Mouse (Mus musculus): ENCODE data around the gene Gm45713. TPM values are rescaled to one million over a fixed set of nuclear protein-coding genes. Genes with fewer than 3 reads are reported as not detected.
"Not testable (repeated sequence)": the region's sequence is repeated elsewhere in the genome, so short reads cannot be mapped to it uniquely, and the experiment has no call there.

Gene Gm45713
- polyA plus RNA-seq, 1 experiment from 2014 or later = 0.27 TPM

DNA sequence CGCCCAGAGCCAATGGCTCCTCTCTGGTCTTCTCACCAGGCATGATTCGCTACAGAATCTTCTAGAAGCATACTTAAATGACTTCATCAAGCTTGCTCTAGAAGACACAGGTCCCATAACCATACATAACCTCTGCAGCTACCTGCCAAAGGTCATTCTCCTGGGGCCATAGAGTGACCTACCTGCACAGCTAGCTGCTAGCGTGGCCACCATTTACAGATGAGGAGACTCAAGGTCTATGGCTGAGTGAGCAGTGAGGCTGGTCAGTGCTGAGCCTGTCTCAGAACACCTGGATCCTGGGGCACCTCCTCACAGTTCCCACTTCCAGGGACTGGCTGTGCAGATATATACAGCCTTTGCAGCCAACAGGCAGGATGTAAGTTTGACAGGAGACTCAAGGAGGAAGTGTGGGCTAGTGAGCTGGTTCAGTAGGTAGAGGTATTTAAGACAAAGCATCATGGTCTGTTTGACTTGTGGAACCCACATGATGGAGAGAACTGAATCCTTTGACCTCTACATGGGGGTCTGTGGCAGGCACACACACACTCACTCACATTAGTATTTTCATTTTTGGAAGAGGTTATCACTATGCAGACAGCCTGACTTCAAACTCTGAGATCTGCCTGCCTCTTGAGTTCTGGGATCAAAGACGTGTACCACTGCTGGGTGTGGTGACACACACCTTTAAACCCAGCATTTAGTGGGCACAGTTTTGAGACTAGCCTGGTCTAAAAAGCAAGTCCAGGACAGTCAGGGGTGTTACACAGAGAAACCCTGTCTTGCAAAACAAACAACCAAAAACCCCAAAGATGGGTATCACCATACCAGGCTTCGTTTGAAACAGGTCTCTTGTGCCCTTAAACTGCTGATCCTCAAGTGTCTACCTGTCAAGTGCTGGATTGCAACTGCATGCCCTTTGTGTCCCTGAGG is 16.0 kb downstream of the Gm45713 start:
- no peak for ATAC-seq (ENCODE audit: insufficient number of reproducible peaks, insufficient read depth, low FRiP score, low TSS enrichment)
- WGBS = 84% methylated on average over 5 of the region's 5 CpGs
- Histone ChIP-seq H3K4me2 (replicated peaks) (no peak overlapping the region), H3K9me3 (no peaks in the 10 kb centered on the region), H3K9ac (no peak overlapping the region; the same call in 1 of the 2 replicates), H3K4me3 (no peak overlapping the region), H3K36me3 (peaks cover 45% of the 10 kb centered on the region), H3K27me3 (no peaks in the 10 kb centered on the region; the same call in 1 of the 2 replicates), H3K27ac (no peak overlapping the region), H3K4me1 (peaks cover 17% of the 10 kb centered on the region)

DNA sequence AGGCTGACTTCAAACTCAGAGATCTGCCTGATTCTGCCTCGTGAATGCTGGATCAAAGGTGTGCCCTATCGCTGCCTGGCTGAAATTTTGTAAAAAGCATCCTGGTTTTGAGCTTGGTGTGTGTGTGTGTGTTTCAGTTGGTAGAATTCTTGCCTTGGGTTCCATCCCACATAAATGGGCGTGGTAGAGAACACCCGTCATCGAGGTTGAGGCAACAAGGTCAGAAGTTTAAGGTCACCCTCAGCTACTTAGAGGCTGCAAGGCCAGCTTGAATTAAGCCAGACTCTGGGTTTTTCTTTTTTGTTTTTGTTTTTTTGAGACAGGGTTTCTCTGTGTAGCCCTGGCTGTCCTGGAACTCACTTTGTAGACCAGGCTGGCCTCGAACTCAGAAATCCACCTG is 17.7 kb downstream of the Gm45713 start:
- Histone ChIP-seq H3K4me2 (replicated peaks) (no peak overlapping the region), H3K4me3 (no peak overlapping the region), H3K9ac (no peak overlapping the region), H3K27ac (no peak overlapping the region), H3K36me3 (peaks cover 45% of the 10 kb centered on the region), H3K9me3 (no peaks in the 10 kb centered on the region), H3K27me3 (no peaks in the 10 kb centered on the region; the same call in 1 of the 2 replicates), H3K4me1 (peaks cover 17% of the 10 kb centered on the region)
- WGBS = 89% methylated on average over 6 of the region's 6 CpGs
- no peak for ATAC-seq (ENCODE audit: insufficient number of reproducible peaks, insufficient read depth, low FRiP score, low TSS enrichment)

DNA sequence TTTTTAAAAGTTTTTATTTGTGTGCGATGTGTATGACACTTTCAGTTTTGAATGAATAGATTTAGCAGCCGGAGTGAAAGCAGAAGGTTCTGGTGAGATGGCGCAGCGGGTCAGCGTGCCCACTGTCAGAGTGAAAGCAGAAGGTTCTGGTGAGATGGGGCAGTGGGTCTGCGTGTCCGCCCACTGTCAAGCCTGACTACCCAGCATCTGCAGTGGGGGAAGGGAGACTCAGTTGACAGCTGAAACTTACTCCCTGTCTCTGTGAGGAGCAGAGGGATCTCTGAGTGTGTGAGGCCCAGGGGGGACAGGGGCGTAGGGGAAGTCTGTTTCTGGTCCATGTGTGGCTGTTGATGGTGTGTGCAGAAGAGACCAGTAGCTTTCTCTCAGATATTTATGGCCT is 18.5 kb downstream of the Gm45713 start:
- peaks cover 10% of the 10 kb centered on the region for H3K4me1 ChIP-seq
- ATAC-seq (ENCODE audit: insufficient number of reproducible peaks, insufficient read depth, low FRiP score, low TSS enrichment) = no peak
- H3K27ac ChIP-seq = peak overlapping the region; percentile 37; the same call in 1 of the 2 replicates
- H3K9ac ChIP-seq = no peak overlapping the region
- H3K36me3 ChIP-seq = peaks cover 38% of the 10 kb centered on the region
- H3K4me3 ChIP-seq = no peak overlapping the region
- H3K27me3 ChIP-seq = no peaks in the 10 kb centered on the region; the same call in 1 of the 2 replicates
- no peaks in the 10 kb centered on the region for H3K9me3 ChIP-seq
- WGBS = 85% methylated on average over 8 of the region's 8 CpGs
- H3K4me2 ChIP-seq (replicated peaks) = no peak overlapping the region

DNA sequence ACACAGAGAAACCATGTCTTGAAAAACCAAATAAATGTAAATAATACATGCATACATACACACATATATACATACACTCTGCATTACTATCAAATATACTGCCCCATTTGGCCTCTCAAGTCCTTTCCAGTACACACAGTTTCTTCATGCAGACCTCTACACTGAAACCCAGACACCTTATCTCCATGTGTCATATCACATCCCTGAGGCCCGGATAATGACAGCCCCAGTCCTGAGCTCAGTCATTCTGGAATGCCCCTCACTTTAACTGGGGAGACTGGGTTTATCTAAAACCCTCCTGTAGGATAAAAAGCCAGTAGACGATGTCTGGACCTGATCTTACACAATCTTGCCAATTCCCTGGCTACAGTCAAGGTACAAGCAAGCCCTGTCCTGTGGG is 22.6 kb downstream of the Gm45713 start:
- WGBS = 72% methylated on average over 2 of the region's 2 CpGs
- Histone ChIP-seq H3K4me2 (replicated peaks) (no peak overlapping the region), H3K4me3 (no peak overlapping the region), H3K9ac (no peak overlapping the region), H3K9me3 (no peaks in the 10 kb centered on the region), H3K27ac (no peak overlapping the region), H3K27me3 (no peaks in the 10 kb centered on the region; the same call in 1 of the 2 replicates), H3K36me3 (no peaks in the 10 kb centered on the region), H3K4me1 (no peaks in the 10 kb centered on the region)
- ATAC-seq (ENCODE audit: insufficient number of reproducible peaks, insufficient read depth, low FRiP score, low TSS enrichment) = no peak

DNA sequence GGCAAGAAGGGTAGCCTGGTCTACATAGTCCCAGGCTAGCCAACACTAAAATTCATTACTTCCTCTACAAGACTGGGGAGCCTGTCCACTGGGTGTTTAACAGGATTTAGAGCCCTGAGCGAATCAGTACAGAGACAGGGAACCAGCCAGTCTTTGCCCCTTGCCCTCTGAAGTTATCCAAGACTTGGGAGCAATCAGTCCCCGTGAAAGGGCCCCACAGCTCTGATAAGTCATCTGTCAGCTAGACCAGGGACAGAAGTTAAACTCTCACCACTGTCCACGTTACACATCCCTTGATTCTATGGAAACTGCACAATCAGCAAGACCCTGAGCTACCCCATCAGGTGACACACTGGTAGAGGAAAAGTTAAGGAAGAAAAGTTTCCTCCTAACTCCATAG is 23.5 kb downstream of the Gm45713 start:
- Histone ChIP-seq H3K4me1 (no peaks in the 10 kb centered on the region), H3K4me3 (no peak overlapping the region)
- WGBS = 69% methylated on average over 3 of the region's 3 CpGs

DNA sequence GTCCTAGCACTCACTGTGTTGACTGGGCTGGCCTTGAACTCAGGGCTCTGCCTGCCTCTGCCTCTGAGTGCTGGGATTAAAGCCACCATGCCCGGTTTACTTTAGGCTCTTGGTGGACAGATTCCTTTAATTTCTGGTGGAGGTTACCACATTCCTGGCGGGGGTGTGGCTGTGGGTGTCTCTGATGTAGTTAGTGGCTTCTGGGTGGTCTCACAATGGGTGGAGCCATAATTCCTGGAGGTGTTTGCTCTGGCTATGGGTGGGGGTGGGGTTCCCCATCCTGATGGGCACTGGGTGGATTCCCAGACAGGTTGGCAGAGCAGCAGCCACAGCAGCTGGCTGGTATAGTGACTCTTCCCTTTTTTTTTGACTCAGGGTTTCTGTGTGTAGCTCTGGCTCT is 24.1 kb downstream of the Gm45713 start:
- Histone ChIP-seq H3K27me3 (no peaks in the 10 kb centered on the region; the same call in 1 of the 2 replicates), H3K36me3 (no peaks in the 10 kb centered on the region), H3K9ac (no peak overlapping the region), H3K4me2 (replicated peaks) (no peak overlapping the region), H3K9me3 (no peaks in the 10 kb centered on the region), H3K4me1 (no peaks in the 10 kb centered on the region), H3K4me3 (no peak overlapping the region), H3K27ac (no peak overlapping the region)
- WGBS = 54% methylated on average over 2 of the region's 2 CpGs
- no peak for ATAC-seq (ENCODE audit: insufficient number of reproducible peaks, insufficient read depth, low FRiP score, low TSS enrichment)

More for the DNA sequence above, 23.5 kb downstream of the Gm45713 start:
- no peak overlapping the region for H3K27ac ChIP-seq
- H3K27me3 ChIP-seq = no peaks in the 10 kb centered on the region; the same call in 1 of the 2 replicates
- H3K9ac ChIP-seq = no peak overlapping the region
- no peak for ATAC-seq (ENCODE audit: insufficient number of reproducible peaks, insufficient read depth, low FRiP score, low TSS enrichment)
- no peak overlapping the region for H3K4me2 ChIP-seq (replicated peaks)
- no peaks in the 10 kb centered on the region for H3K9me3 ChIP-seq
- no peaks in the 10 kb centered on the region for H3K36me3 ChIP-seq

DNA sequence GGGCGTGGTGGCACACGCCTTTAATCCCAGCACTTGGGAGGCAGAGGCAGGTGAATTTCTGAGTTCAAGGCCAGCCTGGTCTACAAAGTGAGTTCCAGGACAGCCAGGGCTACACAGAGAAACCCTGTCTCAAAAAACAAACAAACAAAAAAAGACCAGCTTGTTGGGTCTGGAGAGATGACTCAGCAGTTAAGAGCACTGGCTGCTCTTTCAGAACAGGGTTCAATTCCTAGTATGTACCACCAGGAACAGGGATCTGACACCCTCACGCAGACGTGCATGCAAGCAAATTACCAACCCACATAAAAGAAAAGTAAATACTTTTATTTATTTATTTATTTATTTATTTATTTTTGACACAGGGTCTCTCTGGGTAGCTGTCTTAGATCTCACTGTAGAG is 25.9 kb downstream of the Gm45713 start:
- WGBS = 94% methylated on average over 4 of the region's 4 CpGs
- not testable (repeated sequence) for H3K27ac ChIP-seq; H3K4me3 ChIP-seq; H3K9ac ChIP-seq; H3K9me3 ChIP-seq; H3K36me3 ChIP-seq; H3K4me2 ChIP-seq (replicated peaks); ATAC-seq (ENCODE audit: insufficient number of reproducible peaks, insufficient read depth, low FRiP score, low TSS enrichment); H3K27me3 ChIP-seq; H3K4me1 ChIP-seq

DNA sequence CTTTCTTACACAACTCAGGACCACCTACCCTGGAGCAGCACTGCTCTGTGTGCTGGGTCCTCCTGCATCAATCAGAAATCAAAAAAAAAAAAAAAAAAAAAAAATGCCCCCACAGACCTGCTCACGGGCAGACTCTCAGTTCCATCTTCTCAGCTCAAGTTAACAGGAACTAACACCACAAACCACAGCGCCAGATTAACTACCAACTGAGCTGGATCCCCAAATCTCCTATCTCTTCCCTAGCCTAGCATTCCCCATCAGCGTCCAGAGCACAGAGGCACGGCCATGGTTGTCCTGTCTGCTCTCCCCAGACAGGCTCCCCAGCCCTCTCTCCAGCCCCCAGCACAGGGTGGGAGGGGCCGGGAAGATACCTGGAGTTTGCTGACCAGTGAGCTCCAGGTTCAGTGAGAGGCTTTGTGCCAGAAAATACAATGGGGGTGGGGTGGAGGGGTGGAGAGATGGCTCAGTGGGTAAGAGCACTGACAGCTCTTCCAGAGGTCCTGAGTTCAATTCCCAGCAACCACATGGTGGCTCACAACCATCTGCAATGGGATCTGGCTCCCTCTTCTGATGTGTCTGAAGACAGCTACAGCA is 28.9 kb downstream of the Gm45713 start:
- H3K4me1 ChIP-seq = peaks cover 21% of the 10 kb centered on the region
- no peaks in the 10 kb centered on the region for H3K9me3 ChIP-seq
- H3K27ac ChIP-seq = no peak overlapping the region
- no peak overlapping the region for H3K9ac ChIP-seq
- 62% methylated on average over 5 of the region's 5 CpGs for WGBS
- H3K4me2 ChIP-seq (replicated peaks) = no peak overlapping the region
- H3K27me3 ChIP-seq = no peaks in the 10 kb centered on the region
- H3K4me3 ChIP-seq = no peak overlapping the region
- ATAC-seq (ENCODE audit: insufficient number of reproducible peaks, insufficient read depth, low FRiP score, low TSS enrichment) = no peak
- no peaks in the 10 kb centered on the region for H3K36me3 ChIP-seq

DNA sequence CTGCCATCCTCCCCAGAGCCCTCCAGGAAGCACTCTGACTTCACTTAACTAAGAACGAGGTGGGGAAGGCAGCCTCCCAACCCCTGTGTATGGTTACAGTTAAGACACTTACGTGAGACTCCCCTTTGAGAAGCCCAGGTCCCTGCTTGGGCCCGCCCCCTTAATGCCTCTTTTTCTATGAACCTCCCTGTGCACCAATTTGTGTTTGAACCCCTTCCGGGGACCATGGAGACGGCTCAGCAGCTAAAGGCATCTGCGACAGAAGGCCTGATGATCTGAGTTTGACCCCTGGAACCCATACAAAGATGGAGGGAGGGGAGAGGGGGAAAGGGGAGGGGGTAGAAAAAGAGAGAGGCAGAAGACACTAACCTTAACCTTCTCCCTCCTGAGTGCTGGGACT is 29.6 kb downstream of the Gm45713 start:
- no peak overlapping the region for H3K4me3 ChIP-seq

DNA sequence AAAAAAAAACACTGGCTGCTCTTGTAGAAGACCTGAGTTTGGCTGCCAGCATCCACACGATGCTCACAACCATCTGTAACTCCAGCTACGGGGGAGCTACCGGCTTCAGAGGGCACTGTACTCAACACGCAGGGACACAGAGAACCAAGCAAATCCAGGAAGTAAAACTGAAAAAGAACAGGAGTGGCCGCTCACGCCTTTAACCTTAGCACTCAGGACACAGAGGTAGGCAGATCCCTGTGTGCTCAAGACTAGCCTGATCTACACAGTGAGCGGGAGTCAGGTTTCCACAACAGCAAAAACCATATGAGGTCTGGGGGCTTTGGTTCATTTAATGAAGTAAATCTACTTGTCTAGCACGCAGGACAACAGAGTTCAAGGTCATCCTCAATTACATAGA is 30.5 kb downstream of the Gm45713 start:
- Histone ChIP-seq H3K27ac (no peak overlapping the region), H3K4me1 (peaks cover 21% of the 10 kb centered on the region), H3K36me3 (no peaks in the 10 kb centered on the region), H3K27me3 (no peaks in the 10 kb centered on the region), H3K4me2 (replicated peaks) (no peak overlapping the region), H3K4me3 (no peak overlapping the region), H3K9ac (no peak overlapping the region), H3K9me3 (no peaks in the 10 kb centered on the region)
- WGBS = 72% methylated on average over 8 of the region's 8 CpGs
- ATAC-seq (ENCODE audit: insufficient number of reproducible peaks, insufficient read depth, low FRiP score, low TSS enrichment) = no peak

More for the DNA sequence above, 29.6 kb downstream of the Gm45713 start:
- no peaks in the 10 kb centered on the region for H3K9me3 ChIP-seq
- H3K4me2 ChIP-seq (replicated peaks) = no peak overlapping the region
- H3K36me3 ChIP-seq = no peaks in the 10 kb centered on the region
- H3K9ac ChIP-seq = no peak overlapping the region
- no peak overlapping the region for H3K27ac ChIP-seq
- peaks cover 21% of the 10 kb centered on the region for H3K4me1 ChIP-seq
- ATAC-seq (ENCODE audit: insufficient number of reproducible peaks, insufficient read depth, low FRiP score, low TSS enrichment) = no peak
- 36% methylated on average over 6 of the region's 6 CpGs for WGBS
- no peaks in the 10 kb centered on the region for H3K27me3 ChIP-seq

DNA sequence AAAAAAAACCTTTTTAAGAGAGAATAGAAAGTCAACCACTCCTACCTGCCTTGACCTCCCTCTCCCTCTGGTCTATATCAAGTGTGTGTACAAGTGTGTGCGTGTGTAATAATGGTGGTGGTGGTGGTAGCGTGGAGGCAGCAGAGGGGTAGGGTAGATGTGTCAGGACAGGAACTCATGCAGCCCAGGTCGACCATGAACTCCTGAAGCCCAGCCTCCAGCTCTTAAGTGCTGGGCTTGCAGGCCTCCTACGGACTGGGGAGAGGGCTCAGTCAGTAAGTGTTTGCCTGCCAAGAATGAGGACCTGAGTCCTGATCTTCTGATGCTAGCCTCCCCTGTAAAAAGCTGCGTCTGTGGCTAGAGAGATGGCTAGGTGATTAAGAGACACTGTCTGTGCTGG is 31.1 kb downstream of the Gm45713 start:
- no peak overlapping the region for H3K4me2 ChIP-seq (replicated peaks)
- peaks cover 21% of the 10 kb centered on the region for H3K4me1 ChIP-seq
- H3K4me3 ChIP-seq = no peak overlapping the region
- ATAC-seq (ENCODE audit: insufficient number of reproducible peaks, insufficient read depth, low FRiP score, low TSS enrichment) = no peak
- 77% methylated on average over 5 of the region's 5 CpGs for WGBS
- H3K9ac ChIP-seq = no peak overlapping the region
- H3K9me3 ChIP-seq = no peaks in the 10 kb centered on the region
- H3K27me3 ChIP-seq = no peaks in the 10 kb centered on the region
- H3K27ac ChIP-seq = no peak overlapping the region
- no peaks in the 10 kb centered on the region for H3K36me3 ChIP-seq

Data from embryonic facial prominence, embryonic 12.5 days (tissue).